Comparison of ENCODE assay signal across 17 mouse cellular contexts in genomic region chr8:101154923-101155322, GRCm38 (mm10).
DNase-seq lines count a peak whose midpoint lies in the region; ATAC-seq lines count a peak whose summit lies in the region.
"Had no signal": no experiment of that assay in that cellular context is flagged by ENCODE, and none has a peak within 500 bp of the region (broad histone marks: within the 10 kb centered on the region; RNA-seq: fewer than 3 reads in every experiment).

No protein-coding gene starts in this region.

- no peaks in the 10 kb centered on the region for H3K36me3 ChIP-seq in forebrain, embryonic 11.5 days (ENCODE audit: control insufficient read depth, insufficient read depth, low read length)
- H3K36me3 ChIP-seq in forebrain, embryonic 10.5 days (replicated peaks), result no peaks in the 10 kb centered on the region
- no peaks in the 10 kb centered on the region for H3K36me3 ChIP-seq in midbrain, embryonic 11.5 days (ENCODE audit: control insufficient read depth, insufficient read depth, low read length)
- H3K36me3 ChIP-seq in midbrain, embryonic 16.5 days (ENCODE audit: control insufficient read depth, insufficient read depth, low read length), result no peaks in the 10 kb centered on the region
- H3K36me3 ChIP-seq: heart, embryonic 12.5 days; hindbrain, embryonic 13.5 days; liver, embryonic 13.5 days had no signal

- H3K9me3 ChIP-seq in forebrain, embryonic 11.5 days (ENCODE audit: control insufficient read depth, low read length), result no peaks in the 10 kb centered on the region
- no peaks in the 10 kb centered on the region for H3K9me3 ChIP-seq in forebrain, embryonic 10.5 days
- H3K9me3 ChIP-seq in midbrain, embryonic 11.5 days (ENCODE audit: control insufficient read depth, low read length), result no peaks in the 10 kb centered on the region
- no peaks in the 10 kb centered on the region for H3K9me3 ChIP-seq in midbrain, embryonic 16.5 days (replicated peaks; ENCODE audit: control insufficient read depth, low read length, poor library complexity, severe bottlenecking)
- H3K9me3 ChIP-seq: heart, embryonic 12.5 days; hindbrain, embryonic 13.5 days; liver, embryonic 13.5 days had no signal

- no peaks in the 10 kb centered on the region for H3K4me1 ChIP-seq in forebrain, embryonic 11.5 days (replicated peaks; ENCODE audit: control insufficient read depth, insufficient read depth, low read length)
- H3K4me1 ChIP-seq in forebrain, embryonic 10.5 days, result no peaks in the 10 kb centered on the region
- no peaks in the 10 kb centered on the region for H3K4me1 ChIP-seq in midbrain, embryonic 11.5 days (ENCODE audit: control insufficient read depth, insufficient read depth, low read length)
- no peaks in the 10 kb centered on the region for H3K4me1 ChIP-seq in midbrain, embryonic 16.5 days (ENCODE audit: control insufficient read depth, insufficient read depth, low read length)
- H3K4me1 ChIP-seq: heart, embryonic 12.5 days; hindbrain, embryonic 13.5 days; liver, embryonic 13.5 days had no signal

- H3K4me2 ChIP-seq in forebrain, embryonic 11.5 days (ENCODE audit: low read depth, low read length, severe bottlenecking), result no peak overlapping the region
- no peak overlapping the region for H3K4me2 ChIP-seq in midbrain, embryonic 11.5 days
- no peak overlapping the region for H3K4me2 ChIP-seq in midbrain, embryonic 16.5 days (ENCODE audit: low read length)
- H3K4me2 ChIP-seq: heart, embryonic 12.5 days; hindbrain, embryonic 13.5 days; liver, embryonic 13.5 days had no signal

- peak; percentile 53 for DNase-seq in forebrain, embryonic 11.5 days (ENCODE audit: low spot score)
- DNase-seq in forebrain, embryonic 10.5 days (ENCODE audit: extremely low spot score, low spot score), result no peak
- peak; percentile 88 for DNase-seq in midbrain, embryonic 11.5 days (ENCODE audit: low spot score, missing footprints)
- DNase-seq in embryo, embryonic 11 days, result peak; percentile 50
- DNase-seq in retina, postnatal 1 day, result peak; percentile 24
- DNase-seq in T-cell, adult 2 months (ENCODE audit: low spot score), result no peak
- no peak for DNase-seq in adrenal gland, adult 8-10 months
- DNase-seq: cerebellum, adult 9-11 months; gastrocnemius, adult 2 months; kidney, postnatal 10 days; liver, embryonic 13.5 days; lung, postnatal 36 days; spleen, adult 18-20 months had no signal

- H3K27ac ChIP-seq in forebrain, embryonic 11.5 days (ENCODE audit: low read depth, low read length), result no peak overlapping the region
- H3K27ac ChIP-seq in forebrain, embryonic 10.5 days, result no peak overlapping the region
- H3K27ac ChIP-seq in midbrain, embryonic 11.5 days (ENCODE audit: low read depth, low read length), result no peak overlapping the region
- H3K27ac ChIP-seq in midbrain, embryonic 16.5 days (ENCODE audit: low read length), result no peak overlapping the region
- H3K27ac ChIP-seq: gastrocnemius, adult 2 months; hindbrain, embryonic 13.5 days; left cerebral cortex, adult 2 months; liver, embryonic 13.5 days had no signal

- H3K4me3 ChIP-seq in forebrain, embryonic 11.5 days (ENCODE audit: low read depth, low read length), result no peak overlapping the region
- H3K4me3 ChIP-seq in forebrain, embryonic 10.5 days, result no peak overlapping the region
- no peak overlapping the region for H3K4me3 ChIP-seq in midbrain, embryonic 11.5 days (ENCODE audit: low read depth, low read length)
- no peak overlapping the region for H3K4me3 ChIP-seq in midbrain, embryonic 16.5 days (ENCODE audit: low read depth, low read length)
- H3K4me3 ChIP-seq: gastrocnemius, adult 2 months; heart, embryonic 12.5 days; hindbrain, embryonic 13.5 days; left cerebral cortex, adult 2 months; liver, embryonic 13.5 days had no signal

- no peaks in the 10 kb centered on the region for H3K27me3 ChIP-seq in forebrain, embryonic 11.5 days (ENCODE audit: control insufficient read depth, insufficient read depth, low read length)
- no peaks in the 10 kb centered on the region for H3K27me3 ChIP-seq in forebrain, embryonic 10.5 days (ENCODE audit: poor library complexity, severe bottlenecking)
- no peaks in the 10 kb centered on the region for H3K27me3 ChIP-seq in midbrain, embryonic 11.5 days (ENCODE audit: control insufficient read depth, insufficient read depth, low read length)
- H3K27me3 ChIP-seq in midbrain, embryonic 16.5 days (ENCODE audit: control insufficient read depth, insufficient read depth, low read depth, low read length), result no peaks in the 10 kb centered on the region
- H3K27me3 ChIP-seq: heart, embryonic 12.5 days; hindbrain, embryonic 13.5 days; liver, embryonic 13.5 days had no signal

- no peak overlapping the region for H3K9ac ChIP-seq in forebrain, embryonic 11.5 days (ENCODE audit: low read length)
- no peak overlapping the region for H3K9ac ChIP-seq in midbrain, embryonic 11.5 days (ENCODE audit: low read length)
- H3K9ac ChIP-seq in midbrain, embryonic 16.5 days (ENCODE audit: low read depth, low read length), result no peak overlapping the region
- H3K9ac ChIP-seq: heart, embryonic 12.5 days; hindbrain, embryonic 13.5 days; liver, embryonic 13.5 days had no signal

- ATAC-seq in forebrain, embryonic 11.5 days (replicated peaks; ENCODE audit: low FRiP score), result peak; percentile 56
- peak; percentile 62; the same call in 1 of the 2 replicates for ATAC-seq in midbrain, embryonic 11.5 days (ENCODE audit: low FRiP score)
- no peak for ATAC-seq in midbrain, embryonic 16.5 days

Comparison
In these comparisons a context has a peak if more than half of its experiments do, and no peak if none do; other contexts are left out.
1. DNase-seq: peak in forebrain, embryonic 11.5 days (single experiment), midbrain, embryonic 11.5 days (single experiment), embryo, embryonic 11 days (single experiment) and retina, postnatal 1 day (single experiment); none in forebrain, embryonic 10.5 days (single experiment), T-cell, adult 2 months (single experiment) and adrenal gland, adult 8-10 months (single experiment).